Mouse (Mus musculus): ENCODE data around the gene Defa34. TPM values are rescaled to one million over a fixed set of nuclear protein-coding genes. Genes with fewer than 3 reads are reported as not detected.

Gene Defa34
- not detected for total RNA-seq (2023)

GRCm38 (mm10) chr8:21665497-21665896, at the start of gene Defa34:
Gene Defa34, plus strand, starts transcription at chr8:21665797.

GRCm38 (mm10) chr8:21617883-21618282, 47.7 kb upstream of the Defa34 start, which contains the start of gene Defa26:
Gene Defa26, plus strand, starts transcription at chr8:21618183.

GRCm38 (mm10) chr8:21655480-21655879, 10.1 kb upstream of the Defa34 start, which contains the start of gene Defa17:
Gene Defa17, plus strand, starts transcription at chr8:21655780.

GRCm38 (mm10) chr8:21703545-21703944, 37.9 kb downstream of the Defa34 start, which contains the start of gene AY761184:
Gene AY761184, minus strand, starts transcription at chr8:21703645.

Other genes starting within 250 kb of the Defa34 start
- gene Defa36, start 238.4 kb upstream of the Defa34 start, total RNA-seq (2023), result not detected
- gene Gm7849, start 209.2 kb upstream of the Defa34 start, total RNA-seq (2023), result not detected
- not detected for gene Defa20, start 156.5 kb upstream of the Defa34 start, total RNA-seq (2023)
- gene Defa32, start 136.8 kb upstream of the Defa34 start, total RNA-seq (2023), result not detected
- gene Defa37, start 100.4 kb upstream of the Defa34 start, total RNA-seq (2023), result not detected
- not detected for gene Defa28, start 82.8 kb upstream of the Defa34 start, total RNA-seq (2023)
- gene Gm7861, start 71.3 kb upstream of the Defa34 start, total RNA-seq (2023), result not detected
- gene Defa26, start 47.6 kb upstream of the Defa34 start, total RNA-seq (2023), result not detected
- gene Defa17, start 10.0 kb upstream of the Defa34 start, total RNA-seq (2023), result not detected
- gene AY761184, start 37.8 kb downstream of the Defa34 start, total RNA-seq (2023), result not detected
- gene Defa24, start 68.7 kb downstream of the Defa34 start, total RNA-seq (2023), result not detected
- not detected for gene Defb50, start 157.7 kb downstream of the Defa34 start, total RNA-seq (2023)
- gene Defb2, start 174.1 kb downstream of the Defa34 start, total RNA-seq (2023), result not detected
- gene Defb10, start 193.1 kb downstream of the Defa34 start, total RNA-seq (2023), result not detected
- gene Defb9, start 219.6 kb downstream of the Defa34 start, total RNA-seq (2023), result not detected
- not detected for gene Defb11, start 240.6 kb downstream of the Defa34 start, total RNA-seq (2023)